9 mouse cellular contexts compared by ENCODE assay signal in genomic region chr19:14588221-14589123, GRCm38 (mm10). TPM values are rescaled to one million over a fixed set of nuclear protein-coding genes. Genes with fewer than 3 reads are reported as not detected.
DNase-seq lines count a peak whose midpoint lies in the region; ATAC-seq and TF ChIP-seq lines count a peak whose summit lies in the region.
"Had no signal": no experiment of that assay in that cellular context is flagged by ENCODE, and none has a peak within 500 bp of the region (broad histone marks: within the 10 kb centered on the region; RNA-seq: fewer than 3 reads in every experiment).

No protein-coding gene starts in this region.

- peak; percentile 47; the same call in 1 of the 2 replicates for ATAC-seq in intestine, embryonic 15.5 days
- ATAC-seq in intestine, postnatal 0 days = no peak
- ATAC-seq in activated CD4-positive, CD25-positive, alpha-beta regulatory T cell, adult 4 months = peak; percentile 76
- peak; percentile 63 for ATAC-seq in intestine, embryonic 16.5 days
- no peak for ATAC-seq in hindbrain, embryonic 12.5 days (ENCODE audit: low FRiP score)

- H3K9me3 ChIP-seq in intestine, embryonic 15.5 days = no peaks in the 10 kb centered on the region
- no peaks in the 10 kb centered on the region for H3K9me3 ChIP-seq in intestine, postnatal 0 days (ENCODE audit: control insufficient read depth)
- H3K9me3 ChIP-seq in intestine, embryonic 16.5 days (ENCODE audit: control insufficient read depth, low read length) = no peaks in the 10 kb centered on the region
- no peaks in the 10 kb centered on the region for H3K9me3 ChIP-seq in hindbrain, embryonic 12.5 days (replicated peaks)
- no peaks in the 10 kb centered on the region for H3K9me3 ChIP-seq in hindbrain, embryonic 10.5 days

- H3K4me1 ChIP-seq in intestine, embryonic 15.5 days (replicated peaks) = peaks cover 4% of the 10 kb centered on the region; the same call in 1 of the 2 replicates
- H3K4me1 ChIP-seq in intestine, postnatal 0 days (replicated peaks; ENCODE audit: control insufficient read depth, insufficient read depth, low read length) = 0 out of 2 replicates have a peak, but pooled peaks cover 5% of the 10 kb centered on the region
- H3K4me1 ChIP-seq in intestine, embryonic 16.5 days (ENCODE audit: control insufficient read depth, insufficient read depth, low read length) = peaks cover 21% of the 10 kb centered on the region
- H3K4me1 ChIP-seq in hindbrain, embryonic 12.5 days = peaks cover 35% of the 10 kb centered on the region
- H3K4me1 ChIP-seq in hindbrain, embryonic 10.5 days (replicated peaks) = peaks cover 50% of the 10 kb centered on the region

- no peak overlapping the region for H3K4me2 ChIP-seq in intestine, embryonic 15.5 days (replicated peaks)
- no peak overlapping the region for H3K4me2 ChIP-seq in intestine, postnatal 0 days (replicated peaks; ENCODE audit: low read depth)
- H3K4me2 ChIP-seq in intestine, embryonic 16.5 days (ENCODE audit: low read depth, low read length) = no peak overlapping the region
- no peak overlapping the region for H3K4me2 ChIP-seq in hindbrain, embryonic 12.5 days (replicated peaks)

- H3K9ac ChIP-seq in intestine, embryonic 15.5 days = no peak overlapping the region
- no peak overlapping the region for H3K9ac ChIP-seq in intestine, postnatal 0 days (ENCODE audit: low read depth, low read length)
- H3K9ac ChIP-seq in intestine, embryonic 16.5 days (ENCODE audit: low read depth, low read length) = no peak overlapping the region
- no peak overlapping the region for H3K9ac ChIP-seq in hindbrain, embryonic 12.5 days

- peak; percentile 37 for DNase-seq in lung, postnatal 36 days
- no peak for DNase-seq in frontal cortex, postnatal 14 days (ENCODE audit: low spot score in 2 of 2)
- DNase-seq in hindbrain, embryonic 10.5 days (ENCODE audit: low spot score) = no peak
- DNase-seq: gastrocnemius, postnatal 25 days had no signal

- H3K4me3 ChIP-seq in intestine, embryonic 15.5 days (replicated peaks) = no peak overlapping the region
- no peak overlapping the region for H3K4me3 ChIP-seq in intestine, postnatal 0 days (ENCODE audit: low read depth, low read length)
- H3K4me3 ChIP-seq in intestine, embryonic 16.5 days (ENCODE audit: low read length) = no peak overlapping the region
- no peak overlapping the region for H3K4me3 ChIP-seq in hindbrain, embryonic 12.5 days
- H3K4me3 ChIP-seq in hindbrain, embryonic 10.5 days = no peak overlapping the region

- no peak overlapping the region for H3K27ac ChIP-seq in intestine, embryonic 15.5 days
- H3K27ac ChIP-seq in intestine, postnatal 0 days (ENCODE audit: low read depth, low read length) = no peak overlapping the region
- H3K27ac ChIP-seq in intestine, embryonic 16.5 days (ENCODE audit: low read length) = no peak overlapping the region
- H3K27ac ChIP-seq in hindbrain, embryonic 12.5 days = no peak overlapping the region
- H3K27ac ChIP-seq in hindbrain, embryonic 10.5 days = no peak overlapping the region

- 26% methylated on average over 3 of the region's 3 CpGs for WGBS in intestine, embryonic 15.5 days
- 24% methylated on average over 3 of the region's 3 CpGs for WGBS in intestine, postnatal 0 days
- 29% methylated on average over 3 of the region's 3 CpGs for WGBS in intestine, embryonic 16.5 days
- 44% methylated on average over 3 of the region's 3 CpGs for WGBS in hindbrain, embryonic 12.5 days
- WGBS in hindbrain, embryonic 10.5 days = 54% methylated on average over 3 of the region's 3 CpGs

- H3K36me3 ChIP-seq in intestine, embryonic 15.5 days = no peaks in the 10 kb centered on the region
- H3K36me3 ChIP-seq in intestine, postnatal 0 days (ENCODE audit: control insufficient read depth, insufficient read depth) = peaks cover 25% of the 10 kb centered on the region
- H3K36me3 ChIP-seq in intestine, embryonic 16.5 days (ENCODE audit: control insufficient read depth, insufficient read depth, low read length) = no peaks in the 10 kb centered on the region
- H3K36me3 ChIP-seq in hindbrain, embryonic 12.5 days = no peaks in the 10 kb centered on the region
- H3K36me3 ChIP-seq in hindbrain, embryonic 10.5 days = peaks cover 64% of the 10 kb centered on the region

- no peak for TF ChIP-seq CTCF in intestine, postnatal 0 days (IDR thresholded peaks at IDR 0.05; ENCODE audit: low read depth)

- no peaks in the 10 kb centered on the region for H3K27me3 ChIP-seq in intestine, embryonic 15.5 days (replicated peaks)
- H3K27me3 ChIP-seq in intestine, postnatal 0 days (replicated peaks; ENCODE audit: control insufficient read depth, insufficient read depth, low read length) = no peaks in the 10 kb centered on the region
- H3K27me3 ChIP-seq in intestine, embryonic 16.5 days (replicated peaks; ENCODE audit: control insufficient read depth, insufficient read depth, low read length) = no peaks in the 10 kb centered on the region
- H3K27me3 ChIP-seq in hindbrain, embryonic 12.5 days = peaks cover 3% of the 10 kb centered on the region; the same call in 1 of the 2 replicates
- 0 out of 2 replicates have a peak, but pooled peaks cover 2% of the 10 kb centered on the region for H3K27me3 ChIP-seq in hindbrain, embryonic 10.5 days (ENCODE audit: insufficient read depth, poor library complexity, severe bottlenecking)

RNA-seq across cellular contexts. Expression of gene Tle4, which starts 9.4 kb away (rescaled TPM):
- polyA plus RNA-seq in intestine, embryonic 15.5 days (2015; fragmentation: Nextera tagmentation; extraction: Ambion mirVana) = 19.2 and 19.4 TPM in 2 replicates
- polyA plus RNA-seq in intestine, postnatal 0 days (2015; fragmentation: Nextera tagmentation; extraction: Ambion mirVana) = 18.5 and 18.9 TPM in 2 replicates
- 10 to 100 TPM; 12.2 to 15.3 TPM for polyA plus RNA-seq in activated CD4-positive, CD25-positive, alpha-beta regulatory T cell, adult 4 months (2017; shearing (Covaris generic))
- 11.5 and 13.1 TPM in 2 replicates for polyA plus RNA-seq in intestine, embryonic 16.5 days (2015; fragmentation: Nextera tagmentation; extraction: Ambion mirVana)
- 37.7 and 40.2 TPM in 2 replicates for polyA plus RNA-seq in hindbrain, embryonic 12.5 days (2016; fragmentation: Nextera tagmentation; extraction: Ambion mirVana)
- 16.6 and 19.0 TPM in 2 replicates for polyA plus RNA-seq in hindbrain, embryonic 10.5 days (2016; fragmentation: Nextera tagmentation; extraction: Ambion mirVana)

Comparison
In these comparisons a context has a peak if more than half of its experiments do, and no peak if none do; other contexts are left out.
1. ATAC-seq: peak in intestine, embryonic 15.5 days (single experiment), activated CD4-positive, CD25-positive, alpha-beta regulatory T cell, adult 4 months (single experiment) and intestine, embryonic 16.5 days (single experiment); none in intestine, postnatal 0 days (single experiment) and hindbrain, embryonic 12.5 days (single experiment).